Comparison of ENCODE assay signal across 1 mouse cellular context in genomic region chr14:118836754-118837153, GRCm38 (mm10).
TF ChIP-seq lines count a peak whose summit lies in the region.

No protein-coding gene starts in this region.

TF ChIP-seq in MEL, 35 proteins besides CTCF, POLR2A, EP300 and RAD21 (continued from another document):
- no peak for TF ChIP-seq HCFC1 (IDR thresholded peaks at IDR 0.05; ENCODE audit: low read depth, low read length)
- 0 out of 2 replicates have a peak, but pooled peaks have one; percentile 11 for TF ChIP-seq TAL1 (IDR thresholded peaks at IDR 0.05; ENCODE audit: low read length)
- no peak; the same call in 1 of the 2 replicates for TF ChIP-seq TCF12 (IDR thresholded peaks at IDR 0.05; ENCODE audit: low read depth, low read length)
